Mouse (Mus musculus): ENCODE data around the gene Cacna1d.

GRCm38 (mm10) chr14:30272976-30273375 is 218.3 kb downstream of the Cacna1d start:
- TF ChIP-seq ZNF384 (IDR thresholded peaks at IDR 0.05; ENCODE audit: low read depth, low read length) (no peak), MAX (IDR thresholded peaks at IDR 0.05; ENCODE audit: low read length) (no peak), CTCF (conservative IDR thresholded peaks at IDR 0.05 in 1 of 2, IDR thresholded peaks at IDR 0.05 in 1 of 2; ENCODE audit: low read depth in 2 of 2, low read length in 2 of 2) (no peak), BHLHE40 (IDR thresholded peaks at IDR 0.05; ENCODE audit: low read depth, low read length) (peak; percentile 44; the same call in 1 of the 2 replicates), NRF1 (IDR thresholded peaks at IDR 0.05; ENCODE audit: low read depth, low read length) (no peak)

Measured in CH12.LX (cell line).